Mouse (Mus musculus): ENCODE measurements at regions not wholly inside any gene's neighbourhood (a gene's known extent, or its start where the extent isn't known, plus 50 kb on each side); places are given as distances from the start of the nearest gene placed in this dataset.

DNA sequence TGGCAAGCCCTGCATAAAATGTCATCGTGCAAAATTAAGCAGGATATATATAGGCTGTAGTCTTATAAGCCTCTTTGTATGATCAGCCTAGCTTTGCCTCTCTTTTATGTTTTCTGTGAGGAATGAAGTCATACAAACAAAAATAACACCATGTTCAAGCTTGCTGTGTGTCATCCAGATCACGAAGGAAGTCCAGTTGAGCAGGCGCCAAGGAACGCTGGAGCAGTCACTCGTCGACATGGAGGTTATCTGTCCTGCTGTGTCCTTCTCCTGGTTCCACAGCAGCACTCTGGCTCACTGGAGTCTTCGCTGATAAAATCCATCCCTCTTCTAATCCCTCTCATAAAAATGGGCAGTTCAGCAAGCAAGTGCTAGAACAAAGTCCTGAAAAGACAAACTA lies 72.4 kb downstream of the Smug1 start:
- TF ChIP-seq SIN3A (IDR thresholded peaks at IDR 0.05; ENCODE audit: low read length): no peak
- TF ChIP-seq UBTF (IDR thresholded peaks at IDR 0.05; ENCODE audit: borderline replicate concordance, insufficient read depth, low read depth, low read length): no peak
- no peak for TF ChIP-seq EP300 (IDR thresholded peaks at IDR 0.05; ENCODE audit: low read depth in 1 of 2, low read length in 2 of 2)
- TF ChIP-seq E2F4 (IDR thresholded peaks at IDR 0.05; ENCODE audit: borderline replicate concordance, low read depth, low read length): no peak
- TF ChIP-seq TCF12 (IDR thresholded peaks at IDR 0.05; ENCODE audit: low read depth, low read length): no peak
- TF ChIP-seq CTCF (IDR thresholded peaks at IDR 0.05 in 2 of 3, conservative IDR thresholded peaks at IDR 0.05 in 1 of 3; ENCODE audit: control insufficient read depth in 1 of 3, insufficient read depth in 1 of 3, low read depth in 2 of 3, low read length in 3 of 3, poor library complexity in 1 of 3, severe bottlenecking in 1 of 3): no peak
- no peak for TF ChIP-seq POLR2A (IDR thresholded peaks at IDR 0.05; ENCODE audit: control insufficient read depth in 1 of 2, insufficient read depth in 1 of 2, low read depth in 1 of 2, low read length in 2 of 2, poor library complexity in 1 of 2)
- TF ChIP-seq MAX (IDR thresholded peaks at IDR 0.05; ENCODE audit: low read length): no peak
- no peak for TF ChIP-seq USF2 (IDR thresholded peaks at IDR 0.05; ENCODE audit: borderline replicate concordance in 1 of 2, insufficient read depth in 1 of 2, low read depth in 1 of 2, low read length in 2 of 2)

All from MEL (cell line).